Mouse (Mus musculus): Measurements from ENCODE around the gene BC017158.

BC017158 gene

DNA sequence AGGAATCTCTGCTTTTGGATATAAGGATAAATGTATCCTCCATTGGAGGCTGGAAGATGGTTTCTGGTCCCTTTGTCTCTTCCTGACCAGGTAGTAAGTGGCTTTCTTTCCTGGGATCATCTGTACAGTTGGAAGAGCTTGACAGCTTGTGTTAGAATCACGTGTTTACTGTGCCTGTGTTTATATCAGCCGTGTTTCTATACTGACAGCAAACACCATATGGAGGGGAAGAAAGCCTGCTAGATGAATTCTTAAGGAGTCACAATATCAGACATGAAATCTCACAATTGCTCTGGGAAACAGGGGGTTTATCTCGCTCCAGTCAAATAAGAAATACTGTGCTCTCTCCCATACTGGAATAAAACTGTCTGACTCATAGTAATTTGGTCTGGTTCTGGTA lies 11.2 kb upstream of the BC017158 start:
- DNase-seq (ENCODE audit: low read depth): no peak

DNA sequence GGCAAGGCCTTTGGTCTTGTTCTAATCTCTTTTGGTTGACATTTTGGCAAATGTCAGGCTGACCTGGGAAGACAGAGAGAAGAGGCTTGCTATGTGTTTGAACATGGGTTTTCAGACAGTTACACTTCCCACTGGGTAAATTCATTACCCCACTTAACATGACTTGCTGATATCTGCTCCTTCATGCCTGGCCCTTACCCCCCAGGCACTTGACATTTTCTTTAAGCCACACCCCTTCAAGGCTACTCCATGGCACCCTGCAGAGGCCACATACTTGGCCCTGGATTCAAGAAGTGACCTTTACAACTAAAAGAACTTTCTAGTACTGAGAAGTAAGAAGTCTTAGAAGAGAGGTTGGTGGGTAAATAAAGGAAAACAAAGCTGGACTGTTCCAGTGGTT lies 9.9 kb upstream of the BC017158 start:
- no peak for DNase-seq (ENCODE audit: low read depth)

DNA sequence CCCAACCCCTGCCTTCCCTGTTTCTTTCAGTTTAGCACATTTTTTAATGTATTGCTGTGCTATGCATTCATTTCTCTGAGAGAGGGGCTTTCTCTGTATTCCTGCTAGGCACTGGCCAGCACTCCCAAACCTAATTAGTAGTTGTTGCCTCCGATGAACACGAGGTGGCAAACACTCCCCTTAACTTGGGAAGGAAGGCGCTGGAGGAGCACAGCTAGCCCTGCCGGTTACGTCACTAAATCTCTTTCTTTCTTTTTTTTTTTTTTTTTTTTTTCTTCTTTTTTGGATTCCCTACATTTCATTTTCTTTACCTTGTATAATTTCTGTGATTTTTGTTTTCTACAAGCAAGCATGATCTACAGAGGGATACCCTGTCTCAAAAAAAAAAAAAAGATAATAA lies 6.9 kb upstream of the BC017158 start:
- DNase-seq (ENCODE audit: low read depth): no peak

DNA sequence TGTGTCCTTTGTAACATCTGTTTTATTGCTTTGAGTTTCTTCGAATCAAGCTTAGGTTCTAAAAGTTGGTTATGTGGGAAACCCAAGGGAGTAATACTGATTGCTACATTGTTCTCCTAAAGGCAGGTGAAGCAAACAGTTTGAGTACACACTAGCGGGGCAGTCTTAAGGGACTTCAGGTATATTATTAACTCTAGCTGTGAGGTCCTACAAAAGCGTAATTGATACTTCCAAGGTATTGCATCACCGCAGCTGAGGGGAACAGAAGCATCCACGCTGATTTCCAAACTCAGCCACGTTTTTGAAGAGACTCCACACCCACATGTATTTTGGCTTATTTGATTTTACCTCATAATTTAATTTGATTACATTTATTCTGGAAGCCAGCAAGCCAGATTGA lies 6.2 kb upstream of the BC017158 start:
- no peak for DNase-seq (ENCODE audit: low read depth)

DNA sequence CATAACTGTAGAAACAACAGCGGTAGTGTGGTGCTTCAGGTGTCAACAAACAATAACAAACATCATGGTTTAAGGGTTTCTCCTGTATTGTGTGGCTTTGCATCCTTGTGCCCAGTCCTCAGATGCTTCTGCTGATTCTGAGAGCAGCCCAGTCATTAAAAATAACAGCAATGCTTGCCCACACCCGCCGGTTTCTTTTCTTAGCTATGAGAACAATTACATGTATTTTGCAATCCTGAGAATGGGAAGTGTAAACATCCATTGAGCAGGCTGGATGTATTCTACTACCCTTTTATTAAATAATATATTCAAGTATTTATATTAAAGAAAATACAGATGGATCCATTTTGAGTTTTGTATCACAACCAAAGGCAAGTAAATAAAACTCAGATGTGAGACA lies 4.2 kb upstream of the BC017158 start:
- no peak for DNase-seq (ENCODE audit: low read depth)

DNA sequence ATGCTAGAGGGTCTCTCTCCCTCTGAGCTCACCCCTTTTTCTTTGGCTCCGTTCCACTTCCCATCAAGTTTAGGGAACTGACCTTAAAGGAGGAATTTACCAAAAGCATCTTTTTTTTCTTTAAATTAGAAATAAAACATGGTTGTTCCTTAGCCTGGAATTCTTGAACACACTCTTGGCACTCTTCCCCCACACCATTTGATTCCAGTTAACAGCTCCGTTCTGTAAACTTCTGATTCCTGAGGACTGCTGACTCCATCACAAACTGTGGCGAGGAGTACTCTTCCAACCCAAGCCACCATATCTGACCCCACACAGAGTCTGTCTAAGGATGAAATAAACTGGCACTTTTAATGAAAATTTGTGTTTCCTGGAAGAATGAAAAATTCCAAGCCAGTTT lies 3.0 kb upstream of the BC017158 start:
- DNase-seq (ENCODE audit: low read depth): no peak

DNA sequence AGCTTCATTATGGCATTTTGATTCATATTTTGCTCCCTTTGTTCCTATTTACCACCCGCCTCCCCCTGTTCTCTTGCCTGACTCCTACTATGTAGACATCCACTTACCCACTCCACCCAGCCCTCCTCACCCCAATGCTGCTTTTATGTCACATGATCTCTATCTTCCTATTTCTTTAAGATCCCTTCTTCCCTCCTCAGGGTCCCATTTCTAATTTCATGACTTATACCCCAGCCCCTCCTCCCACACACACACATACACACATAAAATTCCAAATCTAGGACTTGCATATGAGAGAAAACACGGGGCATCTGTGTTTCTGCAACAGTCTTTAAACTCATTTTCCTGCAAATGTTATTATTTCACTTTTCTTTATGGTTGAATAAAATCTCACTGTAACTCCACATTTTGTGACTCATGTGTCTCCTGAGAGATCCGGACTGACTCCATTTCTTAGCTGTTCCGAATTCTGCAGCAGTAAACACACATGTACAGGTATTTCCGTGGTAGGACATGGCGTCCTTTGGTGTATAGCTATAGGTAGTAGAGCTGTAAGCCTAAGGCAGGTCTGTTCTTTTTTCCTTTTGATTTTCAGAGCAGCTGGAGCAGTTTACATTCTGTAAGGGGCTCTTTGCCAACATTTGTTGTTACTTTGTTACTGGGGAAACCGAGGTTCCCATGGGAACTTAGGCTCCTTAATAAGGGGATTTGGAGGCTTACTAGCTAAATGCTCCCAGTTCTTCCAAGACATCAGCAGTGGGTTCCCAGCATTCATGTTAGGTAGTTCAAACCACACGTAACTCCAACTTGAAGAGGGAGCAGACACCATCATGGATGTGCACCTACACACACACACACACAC lies 742 bp upstream of the BC017158 start:
- DNase-seq (ENCODE audit: low read depth): no peak

DNA sequence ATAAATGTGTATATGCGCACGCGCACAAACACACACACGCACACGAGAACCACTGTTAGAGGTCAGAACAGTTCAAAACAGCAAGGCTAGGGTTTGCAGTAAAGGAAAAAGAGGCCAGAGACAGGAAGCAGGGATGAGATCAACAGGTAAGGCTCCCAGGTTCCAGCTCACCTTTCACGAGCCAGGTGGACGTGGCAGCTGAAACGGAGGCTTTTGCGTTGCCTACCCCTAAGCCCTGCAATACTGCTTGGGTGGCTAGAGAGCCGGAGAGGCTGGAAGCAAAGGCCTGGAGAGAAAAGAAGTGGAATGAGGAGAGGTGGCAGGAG lies 716 bp downstream of the BC017158 start:
- no peak for DNase-seq (ENCODE audit: low read depth)

DNA sequence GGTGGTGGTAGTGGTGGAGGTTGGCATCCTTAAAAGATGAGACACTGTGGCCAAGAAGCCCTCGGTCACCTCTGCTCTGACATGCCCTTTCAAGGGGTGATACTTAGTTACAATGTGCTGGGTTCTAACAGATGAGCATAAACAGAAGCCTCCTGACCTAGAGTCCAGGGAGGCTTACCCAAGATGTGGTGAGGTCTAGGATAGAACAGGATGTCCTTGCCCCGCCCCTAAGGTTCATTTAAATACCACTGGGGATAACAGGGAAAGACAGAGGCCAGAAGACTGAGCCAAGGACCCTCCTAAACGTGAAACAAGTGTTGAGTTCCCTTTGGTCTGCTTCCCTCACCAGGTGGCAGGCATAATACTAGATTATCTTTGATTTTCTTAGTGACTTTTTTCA lies 1.5 kb downstream of the BC017158 start:
- no peak for DNase-seq (ENCODE audit: low read depth)

DNA sequence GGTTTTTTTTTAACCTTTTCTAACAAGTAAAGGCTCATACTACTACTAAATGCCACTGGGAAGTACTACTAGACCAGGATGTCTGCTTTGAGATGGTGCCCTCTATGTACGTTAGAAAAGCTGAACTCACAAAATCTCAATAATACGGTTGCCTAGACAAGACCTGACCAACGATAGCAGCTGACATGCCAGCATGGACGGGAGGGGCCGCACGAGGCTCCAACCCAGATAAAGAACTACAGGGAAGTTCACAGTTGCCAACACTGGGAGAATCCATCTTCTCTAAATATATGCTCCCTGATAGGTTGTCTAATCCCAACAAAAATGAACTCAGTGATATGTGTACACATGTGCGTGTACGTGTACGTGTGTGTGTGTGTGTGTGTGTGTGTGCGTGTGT lies 3.2 kb downstream of the BC017158 start:
- DNase-seq (ENCODE audit: low read depth): no peak

DNA sequence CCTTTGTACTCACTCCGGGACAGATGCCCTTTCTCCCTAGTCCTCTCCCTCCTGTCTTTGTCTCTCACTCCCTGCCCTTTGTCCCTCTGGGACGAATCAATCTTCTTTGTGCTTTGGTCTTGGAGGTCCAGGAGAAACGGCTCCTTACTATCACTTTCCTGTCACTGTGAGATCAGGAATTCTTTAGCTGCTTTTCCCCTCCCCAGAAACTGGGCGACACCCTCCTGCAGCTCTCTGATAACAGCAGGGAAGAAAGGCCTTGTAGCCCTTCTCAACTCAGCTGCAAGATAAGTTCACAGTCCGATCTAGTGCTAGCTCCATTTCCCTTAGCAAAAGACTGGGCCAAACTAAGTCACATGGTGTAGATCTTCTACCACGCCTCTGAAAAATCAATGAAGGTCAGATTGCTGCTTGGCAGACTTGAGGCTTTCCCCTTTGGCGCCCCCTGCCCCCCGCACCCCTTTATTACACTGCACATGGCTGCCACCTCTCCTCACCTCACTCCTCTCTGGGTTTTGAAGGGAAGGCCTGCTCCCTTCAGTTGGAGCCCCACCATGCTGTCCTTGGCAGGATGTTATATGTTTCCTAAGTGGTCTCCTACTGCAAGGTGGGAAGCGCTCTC lies 8.9 kb downstream of the BC017158 start:
- no peak for DNase-seq (ENCODE audit: low read depth)

DNA sequence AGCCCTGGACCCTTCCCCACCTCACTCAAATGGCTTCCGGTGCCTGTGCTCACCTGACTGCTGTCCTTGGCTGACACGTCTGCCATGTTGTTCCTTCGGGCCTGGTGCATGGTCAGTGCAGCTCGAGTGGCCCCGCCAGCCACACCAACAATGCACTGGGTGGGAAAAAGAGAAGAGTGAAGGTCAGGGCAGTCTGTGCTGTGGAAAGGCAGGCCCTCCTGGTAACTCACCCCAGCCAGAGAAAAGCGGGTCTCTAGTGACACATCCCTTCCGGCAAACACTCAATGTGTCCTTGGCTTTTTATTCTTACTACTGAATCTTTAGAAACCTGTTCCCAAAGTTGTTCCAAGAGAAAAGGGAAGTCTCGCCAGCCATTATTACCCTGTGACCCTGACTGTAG lies 12.9 kb downstream of the BC017158 start:
- no peak for DNase-seq (ENCODE audit: low read depth)

DNA sequence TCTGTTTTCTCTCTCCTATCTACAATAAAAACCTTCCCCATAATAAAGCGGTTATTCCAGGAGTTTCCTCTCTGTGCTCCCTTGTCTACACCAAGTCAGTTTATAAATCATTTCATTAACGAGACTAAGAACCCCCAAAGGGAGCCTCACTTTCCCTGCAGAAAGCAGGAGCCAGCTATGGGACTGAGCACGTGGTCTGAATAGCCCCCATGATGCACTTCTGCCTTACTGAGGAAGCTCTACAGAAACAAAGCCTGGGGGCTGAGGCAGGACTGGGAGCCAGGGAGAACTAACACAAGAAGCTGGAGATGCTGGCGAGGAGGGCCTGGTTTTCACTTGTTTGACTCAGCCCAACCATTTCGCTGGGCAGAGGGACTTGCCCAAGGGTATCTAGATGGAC lies 13.9 kb downstream of the BC017158 start:
- DNase-seq (ENCODE audit: low read depth): no peak

DNA sequence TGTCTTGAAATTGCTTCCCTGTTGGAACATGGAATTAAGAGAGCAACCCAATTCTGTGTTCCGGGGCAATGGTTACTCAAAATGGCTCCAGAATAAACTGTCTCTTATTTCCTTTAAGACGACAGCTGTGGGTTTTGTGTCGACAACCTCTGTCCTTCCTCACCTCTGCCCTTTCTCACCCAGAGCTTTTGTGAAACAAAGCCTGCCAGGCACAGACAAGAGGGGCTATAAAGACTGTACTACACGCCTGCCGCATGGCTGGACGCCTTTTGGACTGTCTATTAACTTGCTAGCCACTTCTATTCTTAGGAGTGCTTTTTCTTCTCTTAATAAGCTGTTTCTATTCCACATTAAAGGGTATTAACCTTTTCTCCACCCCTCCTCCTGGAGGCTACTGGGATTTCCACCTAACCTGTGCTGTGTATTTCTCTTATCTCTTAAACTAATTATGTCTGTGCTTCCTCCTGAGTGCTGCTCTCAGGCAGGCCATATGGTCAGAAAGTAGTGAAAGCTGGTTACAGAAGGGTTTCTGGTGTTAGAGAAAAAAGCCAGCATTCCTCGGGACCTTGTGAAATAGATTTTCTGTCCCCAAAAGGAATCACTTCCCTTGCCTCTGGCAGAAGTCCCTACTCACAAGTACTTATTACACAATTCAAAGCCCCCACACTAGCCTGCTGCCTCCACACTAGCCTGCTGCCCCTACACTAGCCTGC lies 15.3 kb downstream of the BC017158 start:
- no peak for DNase-seq (ENCODE audit: low read depth)

DNA sequence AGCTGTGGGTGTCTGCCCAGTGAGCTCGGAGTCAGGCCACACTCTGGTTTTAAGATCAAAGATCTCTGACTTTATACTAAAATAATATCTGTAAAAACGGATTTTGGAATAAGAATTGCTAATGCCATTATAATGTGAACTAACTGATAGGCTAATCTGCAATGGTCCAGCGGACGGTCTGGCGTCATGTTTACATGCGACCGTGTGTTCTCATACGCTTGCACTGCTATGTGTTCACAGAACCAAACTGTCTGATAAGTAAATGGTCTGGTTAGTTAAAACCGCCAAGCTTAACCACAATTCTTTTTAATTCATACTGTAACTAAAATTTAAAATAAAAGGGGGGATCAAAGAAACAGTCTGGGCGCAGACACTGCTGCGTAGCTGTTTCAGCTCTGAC lies 16.2 kb downstream of the BC017158 start:
- no peak for DNase-seq (ENCODE audit: low read depth)

DNA sequence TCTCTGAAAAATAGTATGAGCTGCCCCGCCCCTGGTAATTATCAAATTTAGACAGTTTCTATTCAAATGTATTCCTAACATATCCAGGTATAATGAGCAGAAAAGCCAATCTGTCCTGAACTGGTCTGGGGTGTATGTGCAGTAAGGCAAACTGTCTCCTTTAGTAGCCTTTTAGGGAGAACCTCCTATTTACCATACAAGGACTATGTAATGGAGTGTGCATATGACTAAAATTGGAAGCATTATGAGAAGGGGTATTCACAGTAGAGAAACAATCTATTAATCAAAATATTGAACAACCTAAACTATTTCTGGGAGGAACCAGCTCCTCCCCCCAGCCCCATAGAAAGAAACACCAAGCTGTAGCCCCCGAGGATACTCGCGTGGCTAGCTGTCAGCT lies 18.2 kb downstream of the BC017158 start:
- DNase-seq (ENCODE audit: low read depth): no peak

DNA sequence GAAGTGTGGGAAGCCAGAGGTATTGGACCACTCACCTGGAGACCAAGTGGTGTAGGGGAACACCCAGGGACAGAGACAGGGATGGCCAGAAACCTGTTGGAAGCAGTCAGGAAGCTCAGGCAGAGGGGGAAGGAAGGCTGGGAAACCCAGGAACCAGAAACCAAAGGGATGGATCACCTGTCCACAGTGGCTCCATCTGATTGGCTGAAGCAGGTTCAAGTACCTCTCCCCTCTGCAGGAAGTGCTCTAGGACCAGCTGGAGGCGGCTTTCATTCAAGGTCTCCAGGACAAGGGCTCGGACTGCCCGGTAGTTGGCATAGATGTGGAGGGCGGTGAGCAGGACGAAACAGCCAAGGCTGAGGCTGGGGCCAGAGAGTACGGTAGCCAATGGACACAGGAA lies 21.9 kb downstream of the BC017158 start:
- no peak for DNase-seq (ENCODE audit: low read depth)

DNA sequence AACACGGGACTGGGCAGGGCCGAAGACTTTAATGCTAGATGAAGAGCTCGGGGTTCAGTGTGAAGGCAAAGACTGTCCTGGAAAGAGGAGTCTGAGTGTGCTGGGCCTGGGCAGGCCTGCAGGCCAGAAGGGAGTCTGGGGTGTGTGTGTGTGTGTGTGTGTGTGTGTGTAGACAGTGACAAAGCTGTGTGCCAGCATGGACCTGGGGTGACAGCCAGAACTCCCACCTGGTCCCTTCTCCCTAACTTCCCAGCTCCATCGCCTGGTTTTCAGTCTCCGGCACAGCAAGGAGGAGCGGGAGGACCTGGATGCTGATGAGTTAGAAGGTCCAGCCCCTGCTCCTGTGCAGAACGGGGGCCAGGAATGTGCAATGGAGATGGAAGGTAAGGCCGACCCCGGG lies 26.5 kb downstream of the BC017158 start:
- no peak for DNase-seq (ENCODE audit: low read depth)

DNA sequence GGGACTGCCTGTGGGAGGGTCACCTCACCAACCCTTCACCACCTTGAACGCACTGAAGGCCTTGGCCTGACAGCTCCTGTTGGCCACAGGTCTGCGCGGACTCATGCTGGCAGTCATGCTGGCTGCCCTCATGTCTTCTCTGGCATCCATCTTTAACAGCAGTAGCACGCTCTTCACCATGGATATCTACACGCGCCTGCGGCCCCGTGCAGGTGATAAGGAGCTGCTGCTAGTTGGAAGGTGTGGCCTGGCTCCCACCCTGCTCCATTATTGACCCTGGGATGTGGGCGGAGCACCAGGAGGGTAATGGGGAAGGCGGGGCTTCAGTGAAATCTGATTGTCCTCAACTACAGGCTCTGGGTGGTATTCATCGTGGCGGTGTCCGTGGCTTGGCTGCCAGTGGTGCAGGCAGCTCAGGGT lies 27.5 kb downstream of the BC017158 start:
- DNase-seq (ENCODE audit: low read depth): no peak

DNA sequence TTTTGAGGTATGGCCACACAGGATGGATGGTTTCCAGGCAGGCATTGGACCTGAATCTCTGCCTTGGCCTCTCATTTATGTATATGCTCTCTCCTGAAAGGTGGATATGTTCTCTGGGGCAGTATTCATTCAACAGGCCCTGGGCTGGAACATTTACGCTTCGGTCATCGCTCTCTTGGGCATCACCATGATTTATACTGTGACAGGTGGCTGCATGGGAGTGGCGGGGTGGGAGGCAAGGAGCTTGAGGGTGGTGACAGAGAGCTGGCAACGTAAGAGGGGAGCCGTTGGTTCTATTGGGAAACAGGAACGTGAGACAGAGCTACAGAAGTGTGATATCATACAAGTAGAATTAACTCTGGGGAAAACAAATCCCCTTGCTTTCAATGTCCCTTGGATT lies 30.2 kb downstream of the BC017158 start:
- DNase-seq (ENCODE audit: low read depth): no peak

DNA sequence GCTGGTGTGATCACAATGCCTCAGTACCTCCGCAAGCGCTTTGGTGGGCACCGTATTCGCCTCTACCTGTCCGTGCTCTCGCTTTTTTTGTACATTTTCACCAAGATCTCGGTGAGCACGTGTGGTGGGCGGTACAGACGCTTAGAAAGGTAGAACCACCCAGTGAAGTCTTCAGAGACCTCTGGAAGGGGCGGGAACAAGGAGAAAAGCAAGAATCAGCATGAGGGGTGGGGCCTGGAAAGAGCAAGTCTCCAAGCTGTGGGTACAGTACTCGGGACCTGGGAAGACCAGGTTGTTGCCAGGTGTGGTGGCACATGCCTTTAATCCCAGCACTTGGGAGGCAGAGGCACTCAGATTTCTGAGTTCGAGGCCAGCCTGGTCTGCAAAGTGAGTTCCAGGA lies 30.6 kb downstream of the BC017158 start:
- no peak for DNase-seq (ENCODE audit: low read depth)

DNA sequence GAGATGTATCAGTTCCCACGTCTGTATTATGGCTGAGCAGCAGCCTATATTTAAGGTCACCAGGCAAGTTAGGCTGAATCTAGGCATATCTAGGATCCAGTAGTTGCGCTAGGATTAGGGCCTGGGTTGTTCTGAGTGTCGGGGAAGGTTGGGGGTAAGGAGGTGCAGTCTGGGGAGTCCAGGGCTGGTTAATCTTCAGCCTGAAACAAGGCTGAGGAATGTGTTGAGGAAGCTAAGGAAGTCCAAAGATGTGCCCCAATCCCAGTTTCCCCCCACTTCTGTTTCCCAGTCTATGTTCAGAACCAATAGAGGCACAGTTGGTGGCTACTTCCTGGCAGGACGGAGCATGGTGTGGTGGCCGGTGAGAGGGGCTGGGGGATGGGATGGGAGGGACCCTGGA lies 31.9 kb downstream of the BC017158 start:
- DNase-seq (ENCODE audit: low read depth): no peak

DNA sequence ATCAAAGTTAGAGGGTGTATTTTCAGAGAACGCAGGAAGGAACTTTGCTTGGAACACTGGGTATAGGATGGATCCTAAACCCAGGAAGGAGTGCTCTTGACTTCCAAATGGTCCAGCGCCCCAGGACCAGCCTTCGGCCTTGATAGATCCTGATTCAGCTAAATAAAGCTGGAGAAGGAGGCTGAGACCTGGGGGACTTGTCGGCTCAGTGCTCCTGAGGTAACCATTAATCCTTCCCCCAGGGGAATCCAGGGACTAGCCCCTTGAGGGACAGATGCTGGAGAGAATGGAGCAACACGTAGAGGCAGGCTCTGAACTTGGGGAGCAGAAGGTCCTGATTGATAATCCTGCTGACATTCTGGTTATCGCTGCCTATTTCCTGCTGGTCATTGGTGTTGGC lies 32.6 kb downstream of the BC017158 start, which contains the start of gene Slc5a2:
Gene Slc5a2 (plus strand): TSS at position 247 of the 400 bp plus-strand sequence.
- DNase-seq (ENCODE audit: low read depth): no peak

All from fibroblast of lung, adult 2 months (primary cell).